Mouse (Mus musculus): ENCODE data around the gene Wwc1. TPM values are rescaled to one million over a fixed set of nuclear protein-coding genes. Genes with fewer than 3 reads are reported as not detected.

The Wwc1 gene
- total and polyA plus RNA-seq, 2 experiments = 11.3 to 25.0 TPM

GRCm38 (mm10) chr11:35922205-35922873 lies 58.0 kb downstream of the Wwc1 start:
- WGBS = 13% methylated on average over 12 of the region's 12 CpGs
- Histone ChIP-seq H3K27ac (replicated peaks; ENCODE audit: insufficient read depth, low read depth, low read length) (peak overlapping the region; percentile 35; the same call in 1 of the 2 replicates), H3K79me2 (ENCODE audit: control insufficient read depth, insufficient read depth, low read length) (peaks cover 28% of the 10 kb centered on the region), H3K4me3 (ENCODE audit: insufficient read depth, low read depth, low read length) (no peak overlapping the region), H3K27me3 (ENCODE audit: control insufficient read depth, insufficient read depth, low read length) (no peaks in the 10 kb centered on the region), H3K4me1 (ENCODE audit: control insufficient read depth, insufficient read depth, low read length) (peaks cover 51% of the 10 kb centered on the region), H3K9ac (ENCODE audit: low read depth, low read length) (no peak overlapping the region), H3K36me3 (ENCODE audit: control insufficient read depth, insufficient read depth, low read length) (no peaks in the 10 kb centered on the region)
- peak; percentile 59 for TF ChIP-seq CTCF (IDR thresholded peaks at IDR 0.05; ENCODE audit: low read depth, low read length)
- TF ChIP-seq POLR2A (IDR thresholded peaks at IDR 0.05; ENCODE audit: extremely low read depth, insufficient read depth, low read length) = no peak
- peak; percentile 64 for DNase-seq (ENCODE audit: extremely low read depth, low read depth, low spot score)

- WGBS = 60% methylated on average over 5 of the region's 5 CpGs
- H3K36me3 ChIP-seq (ENCODE audit: control insufficient read depth, insufficient read depth, low read length) = no peaks in the 10 kb centered on the region
- no peak overlapping the region for H3K9ac ChIP-seq (ENCODE audit: low read depth, low read length)
- no peaks in the 10 kb centered on the region for H3K27me3 ChIP-seq (ENCODE audit: control insufficient read depth, insufficient read depth, low read length)
- H3K4me3 ChIP-seq (ENCODE audit: insufficient read depth, low read depth, low read length) = no peak overlapping the region
- no peak for TF ChIP-seq POLR2A (IDR thresholded peaks at IDR 0.05; ENCODE audit: extremely low read depth, insufficient read depth, low read length)
- H3K79me2 ChIP-seq (ENCODE audit: control insufficient read depth, insufficient read depth, low read length) = peaks cover 23% of the 10 kb centered on the region
- peaks cover 64% of the 10 kb centered on the region for H3K4me1 ChIP-seq (ENCODE audit: control insufficient read depth, insufficient read depth, low read length)
- DNase-seq (ENCODE audit: extremely low read depth, low read depth, low spot score) = no peak
- H3K27ac ChIP-seq (replicated peaks; ENCODE audit: insufficient read depth, low read depth, low read length) = peak overlapping the region; percentile 86
These were observed 59.6 kb downstream of the Wwc1 start for GRCm38 (mm10) chr11:35920776-35921175.

GRCm38 (mm10) chr11:35919856-35920503 lies 60.3 kb downstream of the Wwc1 start:
- Histone ChIP-seq H3K4me3 (ENCODE audit: insufficient read depth, low read depth, low read length) (no peak overlapping the region), H3K27me3 (ENCODE audit: control insufficient read depth, insufficient read depth, low read length) (no peaks in the 10 kb centered on the region), H3K4me1 (ENCODE audit: control insufficient read depth, insufficient read depth, low read length) (peaks cover 64% of the 10 kb centered on the region), H3K9ac (ENCODE audit: low read depth, low read length) (peak overlapping the region; percentile 69), H3K79me2 (ENCODE audit: control insufficient read depth, insufficient read depth, low read length) (peaks cover 20% of the 10 kb centered on the region), H3K27ac (replicated peaks; ENCODE audit: insufficient read depth, low read depth, low read length) (peak overlapping the region; percentile 87), H3K36me3 (ENCODE audit: control insufficient read depth, insufficient read depth, low read length) (no peaks in the 10 kb centered on the region)
- no peak for TF ChIP-seq POLR2A (IDR thresholded peaks at IDR 0.05; ENCODE audit: extremely low read depth, insufficient read depth, low read length)
- TF ChIP-seq CTCF (IDR thresholded peaks at IDR 0.05; ENCODE audit: low read depth, low read length) = no peak
- DNase-seq (ENCODE audit: extremely low read depth, low read depth, low spot score) = peak; percentile 96
- 10% methylated on average over 9 of the region's 9 CpGs for WGBS

- 40% methylated on average over 2 of the region's 2 CpGs for WGBS
- no peak for DNase-seq (ENCODE audit: extremely low read depth, low read depth, low spot score)
- H3K79me2 ChIP-seq (ENCODE audit: control insufficient read depth, insufficient read depth, low read length) = peaks cover 17% of the 10 kb centered on the region
- peak overlapping the region; percentile 87 for H3K27ac ChIP-seq (replicated peaks; ENCODE audit: insufficient read depth, low read depth, low read length)
- no peak overlapping the region for H3K4me3 ChIP-seq (ENCODE audit: insufficient read depth, low read depth, low read length)
- H3K4me1 ChIP-seq (ENCODE audit: control insufficient read depth, insufficient read depth, low read length) = peaks cover 66% of the 10 kb centered on the region
- TF ChIP-seq CTCF (IDR thresholded peaks at IDR 0.05; ENCODE audit: low read depth, low read length) = no peak
- no peak for TF ChIP-seq POLR2A (IDR thresholded peaks at IDR 0.05; ENCODE audit: extremely low read depth, insufficient read depth, low read length)
- H3K36me3 ChIP-seq (ENCODE audit: control insufficient read depth, insufficient read depth, low read length) = no peaks in the 10 kb centered on the region
- H3K27me3 ChIP-seq (ENCODE audit: control insufficient read depth, insufficient read depth, low read length) = no peaks in the 10 kb centered on the region
- H3K9ac ChIP-seq (ENCODE audit: low read depth, low read length) = peak overlapping the region; percentile 69
These were observed 60.9 kb downstream of the Wwc1 start for GRCm38 (mm10) chr11:35919383-35919782.

GRCm38 (mm10) chr11:35916466-35917185 lies 63.7 kb downstream of the Wwc1 start:
- Histone ChIP-seq H3K4me3 (ENCODE audit: insufficient read depth, low read depth, low read length) (no peak overlapping the region), H3K79me2 (ENCODE audit: control insufficient read depth, insufficient read depth, low read length) (peaks cover 16% of the 10 kb centered on the region; the same call in 1 of the 2 replicates), H3K9ac (ENCODE audit: low read depth, low read length) (0 out of 2 replicates have a peak overlapping the region, but pooled peaks have one; percentile 13), H3K36me3 (ENCODE audit: control insufficient read depth, insufficient read depth, low read length) (no peaks in the 10 kb centered on the region; the same call in 1 of the 2 replicates), H3K27me3 (ENCODE audit: control insufficient read depth, insufficient read depth, low read length) (no peaks in the 10 kb centered on the region), H3K27ac (replicated peaks; ENCODE audit: insufficient read depth, low read depth, low read length) (peak overlapping the region; percentile 53), H3K4me1 (ENCODE audit: control insufficient read depth, insufficient read depth, low read length) (peaks cover 53% of the 10 kb centered on the region)
- peak; percentile 94 for DNase-seq (ENCODE audit: extremely low read depth, low read depth, low spot score)
- TF ChIP-seq POLR2A (IDR thresholded peaks at IDR 0.05; ENCODE audit: extremely low read depth, insufficient read depth, low read length) = no peak
- no peak for TF ChIP-seq CTCF (IDR thresholded peaks at IDR 0.05; ENCODE audit: low read depth, low read length)
- 32% methylated on average over 8 of the region's 8 CpGs for WGBS

All from liver, adult 2 months (tissue).